8 mouse cellular contexts compared by ENCODE assay signal in genomic region chrX:162949811-162950439, GRCm38 (mm10). TPM values are rescaled to one million over a fixed set of nuclear protein-coding genes. Genes with fewer than 3 reads are reported as not detected.
A peak's percentile ranks its signal among the peaks of the same experiment; 100 is the strongest.
DNase-seq lines count a peak whose midpoint lies in the region; ATAC-seq lines count a peak whose summit lies in the region.

No protein-coding gene starts in this region.

- peak; percentile 11 for DNase-seq in gastrocnemius, adult 18-20 months (ENCODE audit: low spot score)
- no peak for DNase-seq in gastrocnemius, postnatal 25 days
- peak; percentile 6 for DNase-seq in urinary bladder, postnatal 25 days (ENCODE audit: low spot score)
- DNase-seq in urinary bladder, postnatal 10 days (ENCODE audit: low spot score), result no peak
- DNase-seq in embryonic facial prominence, embryonic 14.5 days (ENCODE audit: low spot score), result peak; percentile 67
- peak; percentile 13 to 66 for DNase-seq in layer of hippocampus, postnatal 14 days (ENCODE audit: low spot score in 2 of 2)
- no peak for DNase-seq in spleen, adult 12 weeks (ENCODE audit: low spot score)

- no peak overlapping the region for H3K27ac ChIP-seq in embryonic facial prominence, embryonic 14.5 days (replicated peaks; ENCODE audit: low read depth, low read length)
- no peak overlapping the region for H3K27ac ChIP-seq in neural tube, embryonic 14.5 days (ENCODE audit: low read depth, low read length)

- H3K4me1 ChIP-seq in embryonic facial prominence, embryonic 14.5 days (ENCODE audit: control insufficient read depth, insufficient read depth, low read length), result no peaks in the 10 kb centered on the region
- H3K4me1 ChIP-seq in neural tube, embryonic 14.5 days (ENCODE audit: control insufficient read depth, insufficient read depth, low read length), result no peaks in the 10 kb centered on the region

- H3K4me3 ChIP-seq in embryonic facial prominence, embryonic 14.5 days (ENCODE audit: low read depth, low read length), result no peak overlapping the region
- H3K4me3 ChIP-seq in neural tube, embryonic 14.5 days (ENCODE audit: low read depth, low read length), result no peak overlapping the region

- H3K4me2 ChIP-seq in embryonic facial prominence, embryonic 14.5 days (ENCODE audit: low read depth, low read length), result no peak overlapping the region
- no peak overlapping the region for H3K4me2 ChIP-seq in neural tube, embryonic 14.5 days (ENCODE audit: low read depth, low read length)

- no peaks in the 10 kb centered on the region for H3K27me3 ChIP-seq in embryonic facial prominence, embryonic 14.5 days (replicated peaks; ENCODE audit: control insufficient read depth, insufficient read depth, low read length)
- no peaks in the 10 kb centered on the region for H3K27me3 ChIP-seq in neural tube, embryonic 14.5 days (ENCODE audit: control insufficient read depth, insufficient read depth, low read length)

- 36% methylated on average over 3 of the region's 3 CpGs for WGBS in embryonic facial prominence, embryonic 14.5 days
- 38% methylated on average over 3 of the region's 3 CpGs for WGBS in neural tube, embryonic 14.5 days

- no peak for ATAC-seq in embryonic facial prominence, embryonic 14.5 days (ENCODE audit: low read depth)
- peak; percentile 79; the same call in 1 of the 2 replicates for ATAC-seq in neural tube, embryonic 14.5 days (ENCODE audit: low read depth)

- H3K36me3 ChIP-seq in embryonic facial prominence, embryonic 14.5 days (ENCODE audit: control insufficient read depth, insufficient read depth, low read length), result no peaks in the 10 kb centered on the region
- no peaks in the 10 kb centered on the region for H3K36me3 ChIP-seq in neural tube, embryonic 14.5 days (ENCODE audit: control insufficient read depth, insufficient read depth, low read length)

- H3K9me3 ChIP-seq in embryonic facial prominence, embryonic 14.5 days (ENCODE audit: control insufficient read depth, low read length), result no peaks in the 10 kb centered on the region
- no peaks in the 10 kb centered on the region for H3K9me3 ChIP-seq in neural tube, embryonic 14.5 days (ENCODE audit: control insufficient read depth, low read length)

- H3K9ac ChIP-seq in embryonic facial prominence, embryonic 14.5 days (ENCODE audit: low read depth, low read length), result no peak overlapping the region
- no peak overlapping the region for H3K9ac ChIP-seq in neural tube, embryonic 14.5 days (replicated peaks; ENCODE audit: low read depth, low read length)

RNA-seq across cellular contexts. Expression of gene S100g, which starts 14.5 kb away (rescaled TPM):
- not detected for total RNA-seq in gastrocnemius, adult 18-20 months (2021)
- total RNA-seq in gastrocnemius, postnatal 25 days (2021), result not detected
- polyA plus RNA-seq in embryonic facial prominence, embryonic 14.5 days (2014; fragmentation: Nextera tagmentation; extraction: Ambion mirVana), result 0.66 TPM in 1 of 2 replicates, not detected in the other
- not detected for total RNA-seq in layer of hippocampus, postnatal 14 days (2021)
- polyA plus RNA-seq in neural tube, embryonic 14.5 days (2014; fragmentation: Nextera tagmentation; extraction: Ambion mirVana), result 0.50 and 0.64 TPM in 2 replicates

RNA-seq across cellular contexts. Expression of gene Ctps2, which starts 48.9 kb away (rescaled TPM):
- total RNA-seq in gastrocnemius, adult 18-20 months (2021), result 1 to 10 TPM; 5.0 to 5.4 TPM
- total RNA-seq in gastrocnemius, postnatal 25 days (2021), result 1 to 10 TPM; 5.1 to 8.4 TPM
- polyA plus RNA-seq in embryonic facial prominence, embryonic 14.5 days (2014; fragmentation: Nextera tagmentation; extraction: Ambion mirVana), result 77.7 and 99.7 TPM in 2 replicates
- total RNA-seq in layer of hippocampus, postnatal 14 days (2021), result 10 to 100 TPM; 45.8 to 58.4 TPM
- 93.3 and 101 TPM in 2 replicates for polyA plus RNA-seq in neural tube, embryonic 14.5 days (2014; fragmentation: Nextera tagmentation; extraction: Ambion mirVana)

Comparison
In these comparisons a context has a peak if more than half of its experiments do, and no peak if none do; other contexts are left out.
1. DNase-seq: peak in gastrocnemius, adult 18-20 months (single experiment), urinary bladder, postnatal 25 days (single experiment), embryonic facial prominence, embryonic 14.5 days (single experiment) and layer of hippocampus, postnatal 14 days (2 of 2); none in gastrocnemius, postnatal 25 days (single experiment), urinary bladder, postnatal 10 days (single experiment) and spleen, adult 12 weeks (single experiment).
2. RNA of gene Ctps2, which starts 48.9 kb away (total RNA-seq): 45.8 to 58.4 TPM in layer of hippocampus, postnatal 14 days; 5.1 to 8.4 TPM in gastrocnemius, postnatal 25 days and 5.0 to 5.4 TPM in gastrocnemius, adult 18-20 months; every median in the first group is over 4 times any median in the second.